Mouse (Mus musculus): ENCODE results near the gene Tubg2.

The Tubg2 gene

GRCm38 (mm10) chr11:101166357-101166756 is 10.7 kb downstream of the Tubg2 start:
- WGBS = 87% methylated on average over 14 of the region's 14 CpGs

- WGBS = 86% methylated on average over 19 of the region's 19 CpGs
Observed at GRCm38 (mm10) chr11:101167211-101167962, 11.7 kb downstream of the Tubg2 start.

- 78% methylated on average over 8 of the region's 8 CpGs for WGBS
Observed at GRCm38 (mm10) chr11:101167963-101168300, 12.2 kb downstream of the Tubg2 start.

- WGBS = 78% methylated on average over 18 of the region's 18 CpGs
Observed at GRCm38 (mm10) chr11:101168301-101168980, 12.7 kb downstream of the Tubg2 start.

DNA sequence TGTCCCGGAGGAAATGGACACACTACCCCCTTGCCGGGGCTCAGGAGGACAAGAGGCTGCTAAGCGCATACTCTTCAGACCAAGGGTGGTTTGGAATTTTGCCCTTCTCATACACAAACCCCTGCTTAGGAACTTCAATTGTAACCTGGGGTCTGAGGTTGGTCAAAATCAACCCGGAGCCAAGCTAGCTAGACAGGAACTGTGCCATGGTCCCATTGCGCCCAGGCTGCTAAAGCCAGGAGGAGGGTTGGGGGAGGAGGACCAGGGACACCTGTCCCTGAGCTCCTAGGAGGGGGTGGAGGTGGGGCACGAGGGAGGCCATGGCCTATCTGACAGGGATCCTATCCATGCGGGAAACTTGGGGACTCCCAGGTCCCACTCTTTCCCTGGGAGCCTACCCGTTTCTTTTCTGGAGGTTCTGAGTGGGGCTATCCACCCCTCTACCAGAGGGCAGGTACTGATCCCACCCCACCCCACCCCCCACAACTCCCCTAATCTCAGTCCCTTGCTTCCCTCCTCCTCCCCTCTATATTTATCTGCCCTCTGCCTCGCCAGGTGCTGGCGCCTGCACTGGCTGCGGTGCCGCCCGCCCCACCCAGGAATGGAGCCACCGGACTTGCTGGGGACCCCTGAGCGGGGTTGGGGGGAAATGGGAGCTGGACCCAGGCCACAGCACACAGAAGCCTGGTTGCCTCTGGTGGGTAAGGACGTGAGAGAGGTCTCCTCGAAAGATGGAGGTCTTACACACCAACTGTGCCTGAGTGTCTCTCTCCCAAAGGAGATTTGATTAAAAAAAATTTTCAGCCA is 13.8 kb downstream of the Tubg2 start:
- WGBS = 31% methylated on average over 17 of the region's 17 CpGs

GRCm38 (mm10) chr11:101170354-101170810 is 14.7 kb downstream of the Tubg2 start, which contains the start of gene Cntnap1:
Cntnap1 (plus strand) TSS chr11:101170523.
- under 1% methylated on average over 35 of the region's 35 CpGs for WGBS

DNA sequence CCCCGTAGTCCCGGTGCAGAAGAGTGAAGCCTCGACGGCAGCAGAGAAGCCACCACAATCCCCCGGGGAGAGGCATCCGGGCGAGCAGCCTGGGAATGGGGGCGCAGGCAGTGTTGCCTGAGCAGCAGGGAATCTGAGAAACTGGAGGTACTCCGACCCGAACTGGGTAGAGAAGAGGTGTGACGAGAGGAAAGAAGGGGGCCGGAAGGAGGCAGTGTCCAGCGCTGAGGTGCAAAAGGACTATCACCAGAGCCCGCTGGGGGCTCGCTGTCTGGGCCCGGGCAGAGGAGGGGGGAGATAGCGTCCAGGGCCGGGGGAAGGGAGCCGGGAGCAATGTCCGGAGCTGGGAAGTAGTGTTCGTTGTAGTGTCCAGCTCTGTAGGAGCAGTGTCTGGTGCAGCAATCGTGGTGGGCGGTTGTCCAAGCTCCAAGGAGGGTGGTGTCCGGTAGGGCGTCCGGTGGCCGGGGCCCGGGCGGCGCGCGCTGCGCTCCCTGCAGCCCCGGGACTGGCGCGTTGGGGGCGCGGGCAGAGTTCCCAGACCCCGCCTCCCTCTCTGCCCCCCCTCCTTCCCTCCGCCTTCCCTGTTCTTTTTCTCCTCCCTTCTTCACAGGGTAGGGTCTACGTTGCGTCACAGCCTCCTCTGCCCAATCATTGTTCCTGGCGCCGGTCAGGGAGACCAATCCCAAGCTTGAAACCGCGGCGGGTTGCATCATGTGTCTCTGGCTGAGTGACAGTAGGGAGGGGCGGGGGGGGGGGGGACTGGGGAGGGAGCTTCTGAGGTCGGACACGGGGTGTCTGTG is 15.3 kb downstream of the Tubg2 start, which contains the start of gene Plekhh3:
Gene Plekhh3 (minus strand): TSS at position 541 of the 800 bp plus-strand sequence.
- WGBS = 1% methylated on average over 46 of the region's 50 CpGs

DNA sequence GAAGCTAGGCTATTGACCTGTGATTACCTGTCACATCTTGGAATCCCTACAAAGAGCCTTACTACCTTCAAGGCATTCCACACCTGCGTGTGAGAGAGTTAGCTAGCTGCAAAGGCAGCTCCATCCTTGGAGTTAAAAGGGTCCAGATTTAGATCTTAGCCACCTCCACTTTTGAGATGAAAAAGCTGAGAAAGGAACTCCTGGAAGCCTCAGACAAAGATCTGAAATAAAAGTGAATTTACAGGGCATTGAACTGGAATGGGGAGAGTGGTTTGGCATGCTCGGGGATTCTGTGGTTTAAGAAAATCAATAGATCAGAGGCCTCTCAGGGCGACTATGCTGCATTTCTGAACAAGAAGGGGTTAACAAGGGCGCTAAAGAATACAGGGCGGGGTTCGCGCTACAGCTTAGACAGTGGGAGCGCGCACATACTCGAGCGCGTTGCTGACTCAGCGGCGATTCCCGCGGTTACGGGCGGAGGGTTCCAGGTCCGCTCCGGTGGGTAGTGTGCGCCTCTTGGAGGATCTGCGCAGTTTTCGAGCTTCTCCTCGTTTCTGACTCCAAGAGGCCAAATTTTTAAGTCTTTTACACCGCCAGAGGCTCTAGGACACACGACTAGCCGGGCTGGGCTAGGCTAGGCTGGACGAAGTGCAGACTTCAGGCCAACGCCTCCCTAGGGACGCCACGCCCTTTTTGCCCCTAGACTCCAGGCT is 16.2 kb downstream of the Tubg2 start:
- under 1% methylated on average over 31 of the region's 31 CpGs for WGBS

GRCm38 (mm10) chr11:101172434-101172815 is 16.7 kb downstream of the Tubg2 start:
- 12% methylated on average over 5 of the region's 5 CpGs for WGBS

- WGBS = 18% methylated on average over 11 of the region's 11 CpGs
Observed at GRCm38 (mm10) chr11:101173112-101173511, 17.4 kb downstream of the Tubg2 start.

GRCm38 (mm10) chr11:101173631-101174388 is 18.1 kb downstream of the Tubg2 start:
- WGBS = 7% methylated on average over 61 of the region's 61 CpGs

- 40% methylated on average over 9 of the region's 9 CpGs for WGBS
Observed at GRCm38 (mm10) chr11:101174389-101174745, 18.7 kb downstream of the Tubg2 start.

DNA sequence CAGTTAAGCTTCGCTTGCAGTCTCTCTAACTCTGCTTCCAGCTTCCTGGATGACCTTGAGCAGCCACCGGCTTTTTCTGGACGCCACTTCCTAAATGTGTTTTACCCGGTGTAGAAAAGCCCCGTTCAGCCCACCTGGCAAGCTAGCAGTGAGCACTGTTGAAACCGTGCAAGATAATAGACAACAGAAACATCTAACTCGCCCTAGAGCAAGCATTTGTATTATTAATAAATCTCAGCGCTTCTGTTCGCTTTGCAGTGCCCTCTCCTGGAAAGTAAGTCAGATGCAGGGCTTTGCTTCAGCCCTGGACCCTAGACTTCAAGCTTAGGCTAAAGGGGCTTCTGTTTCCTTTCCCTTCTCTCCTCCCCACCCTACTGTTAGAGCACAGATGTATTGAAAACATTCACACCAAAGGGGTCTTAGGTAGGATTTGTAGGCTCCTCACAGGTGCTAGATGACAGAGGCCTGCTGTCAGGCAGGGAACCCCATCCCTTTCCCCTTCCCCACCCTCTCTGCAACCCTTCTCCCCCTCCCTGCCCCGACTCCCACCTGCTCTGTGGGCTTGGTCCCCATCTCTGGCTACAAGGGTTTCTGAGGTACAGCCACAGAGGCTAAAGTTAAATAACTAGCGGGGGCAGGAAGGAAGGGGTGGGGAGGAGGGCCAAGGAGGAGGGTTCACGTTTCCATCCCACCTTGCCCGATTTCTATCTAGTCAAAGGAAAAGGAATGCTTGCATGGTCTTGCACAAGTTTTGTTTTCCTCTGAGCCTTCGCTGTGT is 19.3 kb downstream of the Tubg2 start, which contains the start of gene Ccr10:
Gene Ccr10 (minus strand): TSS at position 593 of the 778 bp plus-strand sequence.
- WGBS = 23% methylated on average over 14 of the region's 14 CpGs

- WGBS = 9% methylated on average over 11 of the region's 11 CpGs
Observed at GRCm38 (mm10) chr11:101175636-101176116, 20.0 kb downstream of the Tubg2 start.

- 2% methylated on average over 25 of the region's 25 CpGs for WGBS
Observed at GRCm38 (mm10) chr11:101176117-101176691, 20.5 kb downstream of the Tubg2 start.

GRCm38 (mm10) chr11:101176933-101177773 is 21.4 kb downstream of the Tubg2 start:
- WGBS = 30% methylated on average over 22 of the region's 22 CpGs
